Mouse (Mus musculus) liver, embryonic 12.5 days (tissue): ENCODE measurements around the gene Tpsg1. TPM values are rescaled to one million over a fixed set of nuclear protein-coding genes. Genes with fewer than 3 reads are reported as not detected.

ENCODE experiments used
- ATAC-seq: fragments of 200-750 bp; cut with Nextera tagmentation; 2 replicates; pipeline ENCODE4 v1.8.0; 2017; ENCODE audit warnings: moderate number of reproducible peaks, mild to moderate bottlenecking, moderate library complexity
- H3K27ac ChIP-seq: fragments of 300-500 bp; sonication (generic); 2 replicates; pipeline ENCODE4 v1.5.1; 2016; ENCODE audit warnings: mild to moderate bottlenecking
- H3K27me3 ChIP-seq: fragments of 300-500 bp; sonication (generic); replicated peaks from 2 replicates; pipeline ENCODE4 v1.6.1; 2016; ENCODE audit warnings: mild to moderate bottlenecking, moderate library complexity
- H3K36me3 ChIP-seq: fragments of 300-500 bp; sonication (generic); 2 replicates; pipeline ENCODE4 v1.6.1; 2016; ENCODE audit warnings: mild to moderate bottlenecking, moderate library complexity
- H3K4me1 ChIP-seq: fragments of 300-500 bp; sonication (generic); 2 replicates; pipeline ENCODE4 v1.6.1; 2016
- H3K4me2 ChIP-seq: fragments of 300-500 bp; sonication (generic); 2 replicates; pipeline ENCODE4 v1.6.1; 2016; ENCODE audit warnings: mild to moderate bottlenecking, moderate library complexity
- H3K4me3 ChIP-seq: fragments of 300-500 bp; sonication (generic); 2 replicates; pipeline ENCODE4 v1.5.1; 2016; ENCODE audit warnings: mild to moderate bottlenecking, moderate library complexity
- H3K9ac ChIP-seq: fragments of 300-500 bp; sonication (generic); 2 replicates; pipeline ENCODE4 v1.6.1; 2016; ENCODE audit warnings: mild to moderate bottlenecking, moderate library complexity
- H3K9me3 ChIP-seq: fragments of 300-500 bp; sonication (generic); replicated peaks from 2 replicates; pipeline ENCODE4 v1.6.1; 2016; ENCODE audit warnings: mild to moderate bottlenecking, moderate library complexity
- WGBS: fragments of 180-500 bp; shearing (Covaris S2); methylation state at CpG from one replicate; pipeline ENCODE4 v1.1.7; 2016; ENCODE audit not compliant: insufficient replicate concordance; 5-methylcytosine and 5-hydroxymethylcytosine counted together
- polyA plus RNA-seq: library from polyadenylated mRNA; unstranded; fragments of >200 nt; fragmentation: Nextera tagmentation; extraction: Ambion mirVana; gene quantifications from 2 replicates; pipeline ENCODE4 v1.2.1, GENCODE M21; 2016

Gene Tpsg1
- polyA plus RNA-seq, 1 experiment from 2014 or later, result 0.69 TPM

GRCm38 (mm10) chr17:25372491-25372890, 3.4 kb downstream of the Tpsg1 start:
- peaks cover 5% of the 10 kb centered on the region; the same call in 1 of the 2 replicates for H3K36me3 ChIP-seq
- H3K27me3 ChIP-seq, result peaks cover 15% of the 10 kb centered on the region
- peaks cover 6% of the 10 kb centered on the region; the same call in 1 of the 2 replicates for H3K4me1 ChIP-seq
- H3K9ac ChIP-seq, result no peak overlapping the region
- WGBS, result 59% methylated on average over 8 of the region's 8 CpGs
- H3K9me3 ChIP-seq, result 0 out of 2 replicates have a peak, but pooled peaks cover 6% of the 10 kb centered on the region
- no peak overlapping the region for H3K4me3 ChIP-seq
- H3K27ac ChIP-seq, result no peak overlapping the region
- no peak overlapping the region for H3K4me2 ChIP-seq
- ATAC-seq, result no peak; the same call in 1 of the 2 replicates

- H3K27me3 ChIP-seq, result peaks cover 15% of the 10 kb centered on the region
- ATAC-seq, result no peak
These were observed 4.9 kb downstream of the Tpsg1 start for GRCm38 (mm10) chr17:25374011-25374410.

GRCm38 (mm10) chr17:25394526-25394925, 25.5 kb downstream of the Tpsg1 start:
- no peak overlapping the region for H3K4me3 ChIP-seq
- H3K4me2 ChIP-seq, result no peak overlapping the region
- H3K9me3 ChIP-seq, result no peaks in the 10 kb centered on the region
- no peaks in the 10 kb centered on the region for H3K36me3 ChIP-seq
- H3K9ac ChIP-seq, result no peak overlapping the region
- no peak overlapping the region for H3K27ac ChIP-seq
- H3K27me3 ChIP-seq, result no peaks in the 10 kb centered on the region
- 61% methylated on average over 4 of the region's 4 CpGs for WGBS
- 0 out of 2 replicates have a peak, but pooled peaks cover 4% of the 10 kb centered on the region for H3K4me1 ChIP-seq
- no peak for ATAC-seq

More at GRCm38 (mm10) chr17:25374011-25374410, 4.9 kb downstream of the Tpsg1 start:
- 45% methylated on average over 9 of the region's 9 CpGs for WGBS
- Histone ChIP-seq H3K36me3 (peaks cover 9% of the 10 kb centered on the region), H3K9ac (no peak overlapping the region), H3K27ac (no peak overlapping the region), H3K9me3 (peaks cover 20% of the 10 kb centered on the region), H3K4me2 (no peak overlapping the region), H3K4me1 (peaks cover 6% of the 10 kb centered on the region; the same call in 1 of the 2 replicates), H3K4me3 (no peak overlapping the region)

- no peak overlapping the region for H3K4me2 ChIP-seq
- H3K36me3 ChIP-seq, result no peaks in the 10 kb centered on the region
- 0 out of 2 replicates have a peak, but pooled peaks have one; percentile 13 for ATAC-seq
- H3K9me3 ChIP-seq, result no peaks in the 10 kb centered on the region
- no peak overlapping the region for H3K9ac ChIP-seq
- no peaks in the 10 kb centered on the region for H3K4me1 ChIP-seq
- WGBS, result 31% methylated on average over 14 of the region's 14 CpGs
- H3K27ac ChIP-seq, result no peak overlapping the region
- no peak overlapping the region for H3K4me3 ChIP-seq
- 0 out of 2 replicates have a peak, but pooled peaks cover 5% of the 10 kb centered on the region for H3K27me3 ChIP-seq
These were observed 28.9 kb downstream of the Tpsg1 start for GRCm38 (mm10) chr17:25397804-25398519.

GRCm38 (mm10) chr17:25398520-25398838, 29.4 kb downstream of the Tpsg1 start:
- Histone ChIP-seq H3K4me3 (no peak overlapping the region), H3K4me1 (no peaks in the 10 kb centered on the region), H3K27ac (no peak overlapping the region), H3K27me3 (0 out of 2 replicates have a peak, but pooled peaks cover 5% of the 10 kb centered on the region), H3K9me3 (no peaks in the 10 kb centered on the region), H3K36me3 (no peaks in the 10 kb centered on the region), H3K9ac (no peak overlapping the region), H3K4me2 (no peak overlapping the region)
- ATAC-seq, result no peak
- WGBS, result 68% methylated on average over 13 of the region's 13 CpGs

- 7% methylated on average over 7 of the region's 7 CpGs for WGBS
- ATAC-seq, result no peak
- H3K4me3 ChIP-seq, result no peak overlapping the region
These were observed 31.4 kb downstream of the Tpsg1 start for GRCm38 (mm10) chr17:25400443-25400842.

GRCm38 (mm10) chr17:25401491-25401890, 32.4 kb downstream of the Tpsg1 start:
- Histone ChIP-seq H3K27ac (no peak overlapping the region), H3K4me1 (peaks cover 21% of the 10 kb centered on the region; the same call in 1 of the 2 replicates), H3K9ac (no peak overlapping the region), H3K4me2 (no peak overlapping the region), H3K4me3 (no peak overlapping the region), H3K9me3 (no peaks in the 10 kb centered on the region), H3K27me3 (0 out of 2 replicates have a peak, but pooled peaks cover 8% of the 10 kb centered on the region), H3K36me3 (no peaks in the 10 kb centered on the region)
- WGBS, result 59% methylated on average over 4 of the region's 4 CpGs
- no peak for ATAC-seq

More at GRCm38 (mm10) chr17:25400443-25400842, 31.4 kb downstream of the Tpsg1 start:
- Histone ChIP-seq H3K27ac (no peak overlapping the region), H3K27me3 (0 out of 2 replicates have a peak, but pooled peaks cover 8% of the 10 kb centered on the region), H3K4me2 (no peak overlapping the region), H3K9me3 (no peaks in the 10 kb centered on the region), H3K9ac (no peak overlapping the region), H3K4me1 (peaks cover 10% of the 10 kb centered on the region; the same call in 1 of the 2 replicates), H3K36me3 (no peaks in the 10 kb centered on the region)

- Histone ChIP-seq H3K4me3 (no peak overlapping the region), H3K4me1 (peaks cover 22% of the 10 kb centered on the region; the same call in 1 of the 2 replicates)
- 73% methylated on average over 13 of the region's 13 CpGs for WGBS
These were observed 33.2 kb downstream of the Tpsg1 start for GRCm38 (mm10) chr17:25402224-25402623.

GRCm38 (mm10) chr17:25404190-25404589, 35.1 kb downstream of the Tpsg1 start:
- no peak overlapping the region for H3K4me2 ChIP-seq
- WGBS, result 24% methylated on average over 3 of the region's 3 CpGs
- H3K4me3 ChIP-seq, result no peak overlapping the region
- H3K9ac ChIP-seq, result no peak overlapping the region
- no peaks in the 10 kb centered on the region for H3K9me3 ChIP-seq
- ATAC-seq, result no peak
- 0 out of 2 replicates have a peak, but pooled peaks cover 8% of the 10 kb centered on the region for H3K27me3 ChIP-seq
- H3K27ac ChIP-seq, result no peak overlapping the region
- no peaks in the 10 kb centered on the region for H3K36me3 ChIP-seq
- peaks cover 28% of the 10 kb centered on the region; the same call in 1 of the 2 replicates for H3K4me1 ChIP-seq

More at GRCm38 (mm10) chr17:25402224-25402623, 33.2 kb downstream of the Tpsg1 start:
- no peak overlapping the region for H3K9ac ChIP-seq
- ATAC-seq, result no peak
- H3K4me2 ChIP-seq, result no peak overlapping the region
- H3K27ac ChIP-seq, result no peak overlapping the region
- 0 out of 2 replicates have a peak, but pooled peaks cover 8% of the 10 kb centered on the region for H3K27me3 ChIP-seq
- no peaks in the 10 kb centered on the region for H3K36me3 ChIP-seq
- no peaks in the 10 kb centered on the region for H3K9me3 ChIP-seq

GRCm38 (mm10) chr17:25405224-25405895, 36.3 kb downstream of the Tpsg1 start:
- Histone ChIP-seq H3K27me3 (0 out of 2 replicates have a peak, but pooled peaks cover 8% of the 10 kb centered on the region), H3K4me2 (no peak overlapping the region), H3K4me1 (peaks cover 35% of the 10 kb centered on the region), H3K9ac (no peak overlapping the region), H3K4me3 (no peak overlapping the region), H3K9me3 (no peaks in the 10 kb centered on the region), H3K27ac (peak overlapping the region; percentile 23; the same call in 1 of the 2 replicates), H3K36me3 (no peaks in the 10 kb centered on the region)
- 11% methylated on average over 10 of the region's 10 CpGs for WGBS
- peak; percentile 61 for ATAC-seq

GRCm38 (mm10) chr17:25406011-25406441, 37.0 kb downstream of the Tpsg1 start:
- H3K9ac ChIP-seq, result no peak overlapping the region
- H3K27ac ChIP-seq, result no peak overlapping the region
- H3K4me1 ChIP-seq, result peaks cover 39% of the 10 kb centered on the region
- H3K4me3 ChIP-seq, result no peak overlapping the region
- H3K9me3 ChIP-seq, result no peaks in the 10 kb centered on the region
- no peak overlapping the region for H3K4me2 ChIP-seq
- no peak for ATAC-seq
- H3K27me3 ChIP-seq, result 0 out of 2 replicates have a peak, but pooled peaks cover 8% of the 10 kb centered on the region
- no peaks in the 10 kb centered on the region for H3K36me3 ChIP-seq
- WGBS, result 28% methylated on average over 6 of the region's 6 CpGs

- Histone ChIP-seq H3K27ac (no peak overlapping the region), H3K36me3 (no peaks in the 10 kb centered on the region), H3K4me2 (no peak overlapping the region), H3K9ac (no peak overlapping the region), H3K4me3 (no peak overlapping the region), H3K4me1 (peaks cover 43% of the 10 kb centered on the region), H3K27me3 (0 out of 2 replicates have a peak, but pooled peaks cover 8% of the 10 kb centered on the region), H3K9me3 (no peaks in the 10 kb centered on the region)
- WGBS, result 58% methylated on average over 4 of the region's 4 CpGs
- ATAC-seq, result no peak
These were observed 38.3 kb downstream of the Tpsg1 start for GRCm38 (mm10) chr17:25407352-25407751.
